Mouse (Mus musculus): ENCODE results near the gene Unc80. TPM values are rescaled to one million over a fixed set of nuclear protein-coding genes. Genes with fewer than 3 reads are reported as not detected.
A peak's percentile ranks its signal among the peaks of the same experiment; 100 is the strongest.
"Not testable (repeated sequence)": the region's sequence is repeated elsewhere in the genome, so short reads cannot be mapped to it uniquely, and the experiment has no call there.

The Unc80 gene
- polyA plus RNA-seq, 1 experiment from 2014 or later = 1.7 TPM

- Histone ChIP-seq H3K4me2 (no peak overlapping the region), H3K4me1 (no peaks in the 10 kb centered on the region), H3K9ac (no peak overlapping the region), H3K9me3 (replicated peaks) (no peaks in the 10 kb centered on the region), H3K4me3 (no peak overlapping the region), H3K27ac (no peak overlapping the region), H3K27me3 (no peaks in the 10 kb centered on the region), H3K36me3 (ENCODE audit: poor library complexity, severe bottlenecking) (no peaks in the 10 kb centered on the region)
- no peak for ATAC-seq
- WGBS = 68% methylated on average over 7 of the region's 7 CpGs
Observed at GRCm38 (mm10) chr1:66695296-66695695, 227.1 kb downstream of the Unc80 start.

- ATAC-seq; H3K4me2 ChIP-seq; H3K9ac ChIP-seq; H3K36me3 ChIP-seq (ENCODE audit: poor library complexity, severe bottlenecking); H3K4me3 ChIP-seq; H3K27me3 ChIP-seq; H3K9me3 ChIP-seq (replicated peaks); H3K27ac ChIP-seq: not testable (repeated sequence)
- 88% methylated on average over 10 of the region's 10 CpGs for WGBS
- peaks cover 26% of the 10 kb centered on the region for H3K4me1 ChIP-seq
Observed at GRCm38 (mm10) chr1:66699630-66700029, 231.5 kb downstream of the Unc80 start.

GRCm38 (mm10) chr1:66700149-66700692 is 232.1 kb downstream of the Unc80 start:
- Histone ChIP-seq H3K4me3 (peak overlapping the region; percentile 65), H3K9me3 (replicated peaks) (no peaks in the 10 kb centered on the region), H3K27ac (no peak overlapping the region), H3K27me3 (no peaks in the 10 kb centered on the region), H3K36me3 (ENCODE audit: poor library complexity, severe bottlenecking) (no peaks in the 10 kb centered on the region), H3K4me2 (peak overlapping the region; percentile 73), H3K9ac (no peak overlapping the region), H3K4me1 (peaks cover 28% of the 10 kb centered on the region)
- ATAC-seq = peak; percentile 54; the same call in 1 of the 2 replicates
- WGBS = 44% methylated on average over 5 of the region's 5 CpGs

- Histone ChIP-seq H3K27me3 (no peaks in the 10 kb centered on the region), H3K9me3 (replicated peaks) (no peaks in the 10 kb centered on the region), H3K4me2 (peak within 1 kb of the TSS; percentile 73), H3K36me3 (ENCODE audit: poor library complexity, severe bottlenecking) (no peaks in the 10 kb centered on the region), H3K4me3 (peak within 1 kb of the TSS; percentile 65), H3K27ac (peak within 1 kb of the TSS; percentile 44), H3K4me1 (peaks cover 28% of the 10 kb centered on the region), H3K9ac (peak within 1 kb of the TSS; percentile 83)
- ATAC-seq = peak; percentile 100
- under 1% methylated on average over 73 of the region's 73 CpGs for WGBS
Observed at GRCm38 (mm10) chr1:66700693-66701575, 232.8 kb downstream of the Unc80 start, which contains the start of gene Rpe. Gene Rpe, plus strand, starts transcription at chr1:66700831.

- no peak for ATAC-seq
- WGBS = 41% methylated on average over 2 of the region's 2 CpGs
- no peaks in the 10 kb centered on the region for H3K9me3 ChIP-seq (replicated peaks)
- H3K27me3 ChIP-seq = no peaks in the 10 kb centered on the region
- peaks cover 28% of the 10 kb centered on the region for H3K4me1 ChIP-seq
- H3K4me2 ChIP-seq = peak overlapping the region; percentile 73
- no peak overlapping the region for H3K27ac ChIP-seq
- peak overlapping the region; percentile 83 for H3K9ac ChIP-seq
- peak overlapping the region; percentile 65 for H3K4me3 ChIP-seq
- peaks cover 3% of the 10 kb centered on the region; the same call in 1 of the 2 replicates for H3K36me3 ChIP-seq (ENCODE audit: poor library complexity, severe bottlenecking)
Observed at GRCm38 (mm10) chr1:66701576-66701940, 233.4 kb downstream of the Unc80 start.

GRCm38 (mm10) chr1:66702623-66703345 is 234.6 kb downstream of the Unc80 start:
- H3K9me3 ChIP-seq (replicated peaks) = no peaks in the 10 kb centered on the region
- no peaks in the 10 kb centered on the region for H3K27me3 ChIP-seq
- no peak overlapping the region for H3K4me3 ChIP-seq
- peaks cover 13% of the 10 kb centered on the region; the same call in 1 of the 2 replicates for H3K36me3 ChIP-seq (ENCODE audit: poor library complexity, severe bottlenecking)
- H3K4me1 ChIP-seq = peaks cover 28% of the 10 kb centered on the region
- H3K4me2 ChIP-seq = no peak overlapping the region
- ATAC-seq = no peak
- no peak overlapping the region; the same call in none of the 2 replicates for H3K9ac ChIP-seq
- no peak overlapping the region for H3K27ac ChIP-seq
- WGBS = 90% methylated on average over 4 of the region's 4 CpGs

- no peak for ATAC-seq
- WGBS = 58% methylated on average over 6 of the region's 6 CpGs
- Histone ChIP-seq H3K27ac (no peak overlapping the region), H3K4me2 (no peak overlapping the region), H3K4me3 (no peak overlapping the region), H3K27me3 (no peaks in the 10 kb centered on the region), H3K9me3 (replicated peaks) (no peaks in the 10 kb centered on the region), H3K36me3 (ENCODE audit: poor library complexity, severe bottlenecking) (peaks cover 18% of the 10 kb centered on the region; the same call in 1 of the 2 replicates), H3K4me1 (peaks cover 28% of the 10 kb centered on the region), H3K9ac (no peak overlapping the region)
Observed at GRCm38 (mm10) chr1:66704523-66704922, 236.4 kb downstream of the Unc80 start.

- Histone ChIP-seq H3K9ac (no peak overlapping the region), H3K36me3 (ENCODE audit: poor library complexity, severe bottlenecking) (peaks cover 51% of the 10 kb centered on the region), H3K4me1 (no peaks in the 10 kb centered on the region), H3K9me3 (replicated peaks) (no peaks in the 10 kb centered on the region), H3K27me3 (no peaks in the 10 kb centered on the region), H3K27ac (no peak overlapping the region), H3K4me2 (no peak overlapping the region), H3K4me3 (no peak overlapping the region)
- ATAC-seq = no peak
- 97% methylated on average over 3 of the region's 3 CpGs for WGBS
Observed at GRCm38 (mm10) chr1:66712859-66713258, 244.7 kb downstream of the Unc80 start.

GRCm38 (mm10) chr1:66730581-66730980 is 262.4 kb downstream of the Unc80 start:
- Histone ChIP-seq H3K27me3 (no peaks in the 10 kb centered on the region), H3K9me3 (replicated peaks) (no peaks in the 10 kb centered on the region), H3K4me2 (no peak overlapping the region), H3K4me3 (no peak overlapping the region), H3K9ac (no peak overlapping the region), H3K4me1 (no peaks in the 10 kb centered on the region), H3K36me3 (ENCODE audit: poor library complexity, severe bottlenecking) (peaks cover 21% of the 10 kb centered on the region), H3K27ac (no peak overlapping the region)
- WGBS = 94% methylated on average over 1 of the region's 1 CpGs
- no peak for ATAC-seq

Other genes starting within 250 kb of the Unc80 start
- gene Rpe, start 232.5 kb downstream of the Unc80 start, polyA plus RNA-seq (2015; fragmentation: Nextera tagmentation; extraction: Ambion mirVana) = 47.5 and 47.8 TPM in 2 replicates

Data from forebrain, embryonic 13.5 days (tissue).